Mouse (Mus musculus): Measurements from ENCODE around the gene Kcnc2.

GRCm38 (mm10) chr10:112481461-112481860 lies 210.5 kb downstream of the Kcnc2 start:
- TF ChIP-seq CTCF (IDR thresholded peaks at IDR 0.05; ENCODE audit: extremely low read depth, insufficient read depth, low read length) (no peak), POLR2A (IDR thresholded peaks at IDR 0.05; ENCODE audit: extremely low read depth, insufficient read depth, low read length) (no peak)
